Mouse (Mus musculus) heart, embryonic 10.5 days (tissue): ENCODE results near the gene Slc39a1. TPM values are rescaled to one million over a fixed set of nuclear protein-coding genes. Genes with fewer than 3 reads are reported as not detected.
"Not testable (repeated sequence)": the region's sequence is repeated elsewhere in the genome, so short reads cannot be mapped to it uniquely, and the experiment has no call there.

Experiments
- DNase-seq: peaks from one replicate; pipeline ENCODE4 v3.0.0-alpha.2; 2017; ENCODE audit warnings: low spot score
- H3K27ac ChIP-seq: fragments of 300-500 bp; sonication (generic); 2 replicates; pipeline ENCODE4 v1.5.1; 2016; ENCODE audit warnings: mild to moderate bottlenecking
- H3K27me3 ChIP-seq: fragments of 300-500 bp; sonication (generic); 2 replicates; pipeline ENCODE4 v1.6.1; 2016; ENCODE audit warnings: mild to moderate bottlenecking; ENCODE audit not compliant: poor library complexity, insufficient read depth, severe bottlenecking
- H3K36me3 ChIP-seq: fragments of 300-500 bp; sonication (generic); 2 replicates; pipeline ENCODE4 v1.6.1; 2016; ENCODE audit warnings: mild to moderate bottlenecking, moderate library complexity
- H3K4me1 ChIP-seq: fragments of 300-500 bp; sonication (generic); 2 replicates; pipeline ENCODE4 v1.6.1; 2016; ENCODE audit warnings: mild to moderate bottlenecking
- H3K4me3 ChIP-seq: fragments of 300-500 bp; sonication (generic); 2 replicates; pipeline ENCODE4 v1.5.1; 2016; ENCODE audit warnings: mild to moderate bottlenecking, moderate library complexity
- H3K9me3 ChIP-seq: fragments of 300-500 bp; sonication (generic); 2 replicates; pipeline ENCODE4 v1.6.1; 2016; ENCODE audit warnings: mild to moderate bottlenecking, moderate library complexity
- WGBS: fragments of 180-500 bp; shearing (Covaris S2); methylation state at CpG from one replicate; pipeline ENCODE4 v1.1.7; 2016; 5-methylcytosine and 5-hydroxymethylcytosine counted together
- polyA plus RNA-seq: library from polyadenylated mRNA; unstranded; fragments of >200 nt; fragmentation: Nextera tagmentation; extraction: Ambion mirVana; gene quantifications from 2 replicates; pipeline ENCODE4 v1.2.1, GENCODE M21; 2016

Gene Slc39a1
- polyA plus RNA-seq, 1 experiment from 2014 or later: 51.3 TPM

DNA sequence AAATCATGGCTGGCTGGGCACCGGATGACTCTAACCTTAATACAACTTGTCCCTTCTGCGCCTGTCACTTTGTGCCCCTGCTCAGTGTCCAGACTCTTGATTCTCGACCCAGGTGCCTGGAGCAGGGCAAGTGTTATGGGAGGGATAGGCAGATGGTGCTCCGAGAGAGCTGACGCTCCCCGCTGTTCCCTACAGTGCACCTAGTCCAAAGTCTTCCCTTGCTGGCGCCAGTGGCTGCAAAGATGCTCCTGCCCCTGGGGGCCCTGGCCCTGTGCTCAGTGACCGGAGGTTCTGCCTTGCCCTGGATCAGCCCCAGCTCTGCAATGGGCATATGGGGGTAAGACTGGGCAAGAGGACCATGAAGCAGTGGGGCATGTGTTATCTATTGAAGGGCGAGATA is 29.8 kb downstream of the Slc39a1 start:
- Histone ChIP-seq H3K4me1 (peaks cover 10% of the 10 kb centered on the region; the same call in 1 of the 2 replicates), H3K4me3 (no peak overlapping the region), H3K36me3 (peaks cover 70% of the 10 kb centered on the region), H3K27me3 (no peaks in the 10 kb centered on the region), H3K9me3 (no peaks in the 10 kb centered on the region), H3K27ac (no peak overlapping the region)
- WGBS: 87% methylated on average over 9 of the region's 9 CpGs
- no peak for DNase-seq

DNA sequence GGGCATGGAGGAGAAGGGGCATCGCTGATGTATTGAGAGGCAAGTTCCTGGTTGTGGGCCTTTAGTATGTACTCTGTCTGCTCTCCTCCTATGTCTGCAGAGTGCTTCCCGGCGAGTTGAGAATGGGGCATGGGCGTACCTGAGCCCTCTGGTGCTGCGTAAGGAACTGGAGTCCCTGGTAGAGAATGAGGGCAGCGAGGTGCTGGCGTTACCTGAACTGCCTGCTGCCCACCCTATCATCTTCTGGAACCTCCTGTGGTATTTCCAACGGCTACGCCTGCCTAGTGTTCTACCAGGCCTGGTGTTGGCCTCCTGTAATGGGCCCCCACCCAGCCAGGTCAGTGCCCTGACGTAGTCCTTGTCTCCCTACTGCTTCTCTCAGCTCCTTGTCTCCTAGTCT is 30.2 kb downstream of the Slc39a1 start:
- peak; percentile 63 for DNase-seq
- Histone ChIP-seq H3K27ac (no peak overlapping the region), H3K4me1 (peaks cover 10% of the 10 kb centered on the region; the same call in 1 of the 2 replicates), H3K36me3 (peaks cover 69% of the 10 kb centered on the region), H3K4me3 (no peak overlapping the region), H3K27me3 (no peaks in the 10 kb centered on the region), H3K9me3 (no peaks in the 10 kb centered on the region)
- WGBS: 87% methylated on average over 10 of the region's 10 CpGs

DNA sequence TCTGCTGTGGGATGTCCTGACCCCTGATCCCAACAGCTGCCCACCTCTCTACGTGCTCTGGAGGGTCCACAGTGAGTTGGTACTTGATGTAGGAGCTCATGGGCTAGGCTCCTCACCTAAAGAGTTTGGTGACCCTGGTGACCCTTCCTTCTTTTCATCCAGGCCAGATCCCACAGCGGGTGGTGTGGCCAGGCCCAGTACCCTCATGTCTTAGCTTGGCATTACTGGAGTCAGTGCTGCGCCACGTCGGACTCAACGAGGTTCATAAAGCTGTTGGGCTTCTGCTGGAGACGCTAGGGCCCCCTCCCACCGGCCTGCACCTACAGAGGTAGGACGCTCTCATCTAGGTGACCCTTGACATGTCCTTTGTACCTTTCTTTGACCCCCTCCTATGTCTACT is 31.2 kb downstream of the Slc39a1 start:
- WGBS: 94% methylated on average over 9 of the region's 9 CpGs
- Histone ChIP-seq H3K27me3 (no peaks in the 10 kb centered on the region), H3K27ac (no peak overlapping the region), H3K4me3 (no peak overlapping the region), H3K36me3 (peaks cover 58% of the 10 kb centered on the region), H3K4me1 (peaks cover 10% of the 10 kb centered on the region; the same call in 1 of the 2 replicates), H3K9me3 (no peaks in the 10 kb centered on the region)
- DNase-seq: peak; percentile 72

DNA sequence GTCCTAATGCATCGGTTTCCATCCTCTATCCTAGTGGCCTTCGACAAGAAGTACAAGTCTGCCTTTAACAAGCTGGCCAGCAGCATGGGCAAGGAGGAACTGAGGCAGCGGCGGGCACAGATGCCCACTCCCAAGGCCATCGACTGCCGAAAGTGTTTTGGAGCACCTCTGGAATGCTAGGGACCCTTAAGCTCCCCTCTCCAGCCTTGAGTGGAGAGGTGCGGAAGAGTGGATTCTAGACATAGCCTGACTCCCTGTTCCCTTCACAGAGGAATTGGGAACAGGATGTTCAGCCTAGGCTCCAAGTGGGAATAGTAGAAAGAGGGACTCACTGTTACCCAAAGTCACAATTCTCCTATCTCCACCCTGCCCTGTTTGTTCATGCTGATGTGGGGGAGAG is 31.8 kb downstream of the Slc39a1 start:
- 89% methylated on average over 7 of the region's 7 CpGs for WGBS
- peaks cover 10% of the 10 kb centered on the region; the same call in 1 of the 2 replicates for H3K4me1 ChIP-seq
- no peaks in the 10 kb centered on the region for H3K27me3 ChIP-seq

DNA sequence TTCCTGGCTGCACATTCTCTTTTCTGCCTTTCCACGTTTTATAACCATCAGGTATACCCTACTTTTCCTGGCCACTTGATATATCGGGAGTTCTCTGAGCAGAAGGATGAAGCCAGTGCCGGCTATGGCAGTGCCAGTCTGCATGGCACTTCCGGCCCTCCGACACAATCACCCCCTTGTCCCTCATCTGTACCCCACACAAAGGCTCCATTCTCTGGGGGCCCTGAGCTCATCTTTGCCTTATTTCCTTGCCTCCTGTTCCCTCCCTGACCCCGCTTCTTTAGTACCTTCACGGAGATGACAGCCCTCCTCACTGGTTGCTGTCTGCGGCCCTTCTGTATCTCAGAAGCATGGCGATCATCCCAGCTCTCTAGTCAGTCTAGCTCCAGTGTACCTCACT is 32.7 kb downstream of the Slc39a1 start:
- peak; percentile 52 for DNase-seq
- Histone ChIP-seq H3K4me1 (peaks cover 10% of the 10 kb centered on the region; the same call in 1 of the 2 replicates), H3K27me3 (no peaks in the 10 kb centered on the region), H3K4me3 (no peak overlapping the region), H3K9me3 (no peaks in the 10 kb centered on the region), H3K27ac (no peak overlapping the region), H3K36me3 (peaks cover 51% of the 10 kb centered on the region)
- 88% methylated on average over 9 of the region's 9 CpGs for WGBS

More for the DNA sequence above, 31.8 kb downstream of the Slc39a1 start:
- H3K4me3 ChIP-seq: no peak overlapping the region
- peak; percentile 36 for DNase-seq
- no peak overlapping the region for H3K27ac ChIP-seq
- no peaks in the 10 kb centered on the region for H3K9me3 ChIP-seq
- peaks cover 57% of the 10 kb centered on the region for H3K36me3 ChIP-seq

DNA sequence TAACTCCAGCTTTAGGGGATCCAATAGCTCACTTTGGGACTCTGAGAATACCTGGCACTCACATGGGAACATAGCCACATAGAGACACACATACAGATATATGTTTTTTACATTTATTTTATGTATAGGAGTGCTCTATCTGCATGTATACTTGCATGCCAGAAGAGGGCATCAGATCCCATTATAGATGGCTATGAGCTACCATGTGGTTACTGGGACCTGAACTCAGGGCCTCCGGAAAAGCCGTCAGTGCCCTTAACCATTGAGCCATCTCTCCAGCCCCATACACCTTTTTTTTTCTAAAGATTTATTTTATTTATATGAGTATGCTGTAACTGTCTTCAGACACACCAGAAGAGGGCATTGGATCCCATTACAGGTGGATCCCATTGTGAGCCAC is 36.2 kb downstream of the Slc39a1 start:
- Histone ChIP-seq H3K27ac (no peak overlapping the region), H3K27me3 (no peaks in the 10 kb centered on the region), H3K4me3 (no peak overlapping the region), H3K9me3 (no peaks in the 10 kb centered on the region), H3K4me1 (no peaks in the 10 kb centered on the region), H3K36me3 (peaks cover 18% of the 10 kb centered on the region)
- 93% methylated on average over 2 of the region's 2 CpGs for WGBS
- peak; percentile 54 for DNase-seq

DNA sequence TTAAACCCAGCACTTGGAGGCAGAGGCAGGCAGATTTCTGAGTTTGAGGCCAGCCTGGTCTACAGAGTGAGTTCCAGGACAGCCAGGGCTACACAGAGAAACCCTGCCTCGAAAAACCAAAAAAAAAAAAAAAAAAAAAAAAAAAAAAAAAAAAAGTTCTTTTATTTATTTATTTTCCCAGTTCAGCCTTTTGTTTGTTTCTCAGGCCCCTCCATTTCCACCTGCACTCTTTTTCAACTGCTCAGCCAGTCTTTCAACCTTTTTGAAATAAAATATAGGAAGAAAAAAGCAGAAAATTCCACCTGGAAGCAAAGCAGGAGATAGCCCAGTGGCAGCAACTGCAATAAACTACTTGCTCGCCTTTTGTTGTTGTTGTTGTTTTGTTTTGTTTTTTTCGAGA is 41.4 kb downstream of the Slc39a1 start:
- H3K9me3 ChIP-seq, DNase-seq, H3K27me3 ChIP-seq, H3K4me3 ChIP-seq, H3K4me1 ChIP-seq, H3K27ac ChIP-seq, H3K36me3 ChIP-seq: not testable (repeated sequence)
- WGBS: 63% methylated on average over 3 of the region's 3 CpGs

DNA sequence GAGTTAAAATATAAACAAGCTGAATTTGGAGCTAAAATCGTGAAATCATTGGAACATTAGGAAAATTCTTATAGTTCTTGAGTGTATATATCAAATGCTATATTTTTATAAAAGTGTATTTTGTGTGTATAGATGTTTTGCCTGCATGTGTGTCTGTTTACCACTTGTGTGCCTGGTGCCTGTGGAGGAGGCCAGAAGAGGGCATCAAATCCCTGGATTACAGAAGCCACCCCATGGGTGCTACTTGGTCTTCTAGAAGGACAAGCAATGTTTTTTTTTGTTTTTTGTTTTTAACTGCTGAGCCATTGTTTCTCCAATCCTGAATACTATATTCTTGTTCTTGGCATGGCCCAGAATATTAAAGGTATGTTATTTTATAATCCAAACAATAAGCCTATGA is 42.6 kb downstream of the Slc39a1 start:
- H3K27me3 ChIP-seq: no peaks in the 10 kb centered on the region
- WGBS: 85% methylated on average over 1 of the region's 1 CpGs
- no peaks in the 10 kb centered on the region for H3K36me3 ChIP-seq
- H3K4me3 ChIP-seq: no peak overlapping the region
- no peak overlapping the region for H3K27ac ChIP-seq
- peaks cover 21% of the 10 kb centered on the region for H3K4me1 ChIP-seq
- no peak for DNase-seq
- H3K9me3 ChIP-seq: no peaks in the 10 kb centered on the region

DNA sequence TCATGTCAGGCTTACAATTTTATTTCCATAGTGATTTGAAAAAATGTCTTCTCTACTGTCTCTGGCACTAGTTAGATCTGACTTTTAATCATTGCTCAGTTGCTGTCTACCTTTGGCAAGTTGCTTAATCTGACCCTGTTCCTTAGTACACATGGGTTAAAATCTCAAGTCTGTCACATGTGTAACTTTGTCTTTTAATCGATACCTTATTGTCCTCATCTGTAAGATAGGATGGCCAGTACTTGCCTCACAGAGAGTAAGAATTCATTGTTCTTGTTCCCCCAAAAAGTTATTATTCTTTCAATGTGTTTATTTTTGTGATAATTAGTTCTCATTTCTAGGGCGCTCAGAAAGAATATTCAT is 44.0 kb downstream of the Slc39a1 start:
- Histone ChIP-seq H3K27ac (peak overlapping the region; percentile 99), H3K4me1 (peaks cover 25% of the 10 kb centered on the region), H3K27me3 (no peaks in the 10 kb centered on the region), H3K36me3 (0 out of 2 replicates have a peak, but pooled peaks cover 2% of the 10 kb centered on the region), H3K4me3 (peak overlapping the region; percentile 98), H3K9me3 (no peaks in the 10 kb centered on the region)
- WGBS: 40% methylated on average over 2 of the region's 2 CpGs
- DNase-seq: no peak

DNA sequence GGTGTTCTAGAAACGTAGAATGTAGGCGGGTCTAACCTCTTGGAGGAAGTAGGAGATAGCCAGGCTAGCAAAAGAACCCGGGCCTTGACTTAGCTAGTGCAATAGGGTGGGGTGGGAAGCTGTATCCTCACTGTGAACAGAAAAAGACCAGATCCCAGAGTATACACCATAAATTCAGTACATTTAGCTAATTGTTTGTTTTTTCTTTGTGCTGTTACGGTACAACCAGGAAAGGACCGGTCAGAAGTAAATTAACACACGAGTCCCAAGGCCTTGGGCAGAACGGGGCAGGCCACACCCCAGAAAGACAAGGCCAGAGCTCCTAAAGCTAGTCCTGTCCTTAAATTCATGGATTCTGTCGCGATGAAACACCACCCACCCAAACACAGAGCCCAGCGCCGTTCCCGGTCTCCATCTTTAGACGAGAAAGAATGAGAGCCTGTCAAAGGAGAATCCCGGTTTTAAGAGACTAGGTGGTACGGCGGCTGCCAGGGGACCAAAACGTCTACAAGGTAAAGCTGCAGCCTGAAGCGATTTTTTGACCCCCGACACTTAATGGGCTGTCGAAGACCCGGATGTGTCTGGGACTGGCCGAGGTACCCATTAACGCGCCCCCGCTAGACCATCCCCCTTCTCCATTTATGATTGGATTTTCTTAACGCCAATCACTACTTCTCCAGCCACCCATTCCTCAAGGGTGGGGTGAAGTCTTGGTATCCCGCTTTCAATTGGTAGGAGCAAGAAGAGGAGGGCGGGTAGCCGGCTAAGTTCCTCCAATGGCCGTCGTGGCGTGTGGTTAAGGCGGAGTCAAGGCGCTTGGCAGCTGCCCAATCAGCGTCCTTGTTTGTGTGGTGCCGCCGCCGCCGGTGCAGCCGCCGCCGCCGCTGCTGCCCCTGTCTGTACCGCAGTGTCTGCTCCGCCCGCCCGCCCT is 44.6 kb downstream of the Slc39a1 start, which contains the start of gene Gatad2b:
Gene Gatad2b (plus strand): TSS at position 834 of the 931 bp plus-strand sequence.
- Histone ChIP-seq H3K27ac (peak within 1 kb of the TSS; percentile 99), H3K9me3 (no peaks in the 10 kb centered on the region), H3K36me3 (0 out of 2 replicates have a peak, but pooled peaks cover 2% of the 10 kb centered on the region), H3K4me1 (peaks cover 26% of the 10 kb centered on the region), H3K4me3 (peak within 1 kb of the TSS; percentile 98), H3K27me3 (no peaks in the 10 kb centered on the region)
- under 1% methylated on average over 45 of the region's 47 CpGs for WGBS
- DNase-seq: peak; percentile 100

DNA sequence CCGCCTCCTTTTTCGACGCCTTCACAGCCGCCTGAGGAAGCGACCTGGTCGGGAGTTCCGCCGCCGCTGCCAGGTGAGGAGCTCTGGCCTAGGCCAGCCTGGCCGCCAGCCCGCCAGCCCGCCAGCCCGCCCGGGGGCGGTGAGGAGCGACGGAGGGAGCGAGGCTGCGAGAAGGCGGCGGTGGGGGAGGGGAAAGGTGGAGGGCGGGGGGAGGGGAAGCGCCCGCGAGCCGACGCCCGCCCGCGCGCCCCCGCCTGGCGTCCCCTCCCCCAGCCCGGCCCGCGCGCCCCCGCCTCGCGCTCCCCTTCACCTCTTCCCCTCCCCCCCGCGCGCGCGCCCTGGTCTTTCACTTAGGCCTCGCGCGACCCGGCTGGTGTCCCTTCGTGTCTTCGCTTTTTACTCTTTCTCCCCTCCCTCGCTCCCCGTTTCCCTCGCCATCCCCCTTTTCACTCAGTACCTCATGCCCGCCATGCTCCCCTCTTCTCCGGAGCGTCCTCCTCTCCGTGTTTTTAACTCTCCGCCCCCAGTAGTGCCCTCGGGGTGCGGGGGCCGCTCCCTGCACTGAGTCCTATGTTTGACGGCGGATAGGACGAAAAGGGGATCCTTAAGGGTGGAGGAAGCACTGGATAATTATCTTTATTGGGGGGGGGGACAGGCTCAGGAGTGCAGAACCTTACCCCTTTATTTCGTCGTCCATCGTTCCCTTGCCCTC is 45.5 kb downstream of the Slc39a1 start:
- peak overlapping the region; percentile 99 for H3K27ac ChIP-seq
- no peaks in the 10 kb centered on the region for H3K27me3 ChIP-seq
- peaks cover 26% of the 10 kb centered on the region for H3K4me1 ChIP-seq
- no peak for DNase-seq
- under 1% methylated on average over 31 of the region's 68 CpGs for WGBS
- H3K9me3 ChIP-seq: no peaks in the 10 kb centered on the region
- peak overlapping the region; percentile 98 for H3K4me3 ChIP-seq
- H3K36me3 ChIP-seq: 0 out of 2 replicates have a peak, but pooled peaks cover 2% of the 10 kb centered on the region

DNA sequence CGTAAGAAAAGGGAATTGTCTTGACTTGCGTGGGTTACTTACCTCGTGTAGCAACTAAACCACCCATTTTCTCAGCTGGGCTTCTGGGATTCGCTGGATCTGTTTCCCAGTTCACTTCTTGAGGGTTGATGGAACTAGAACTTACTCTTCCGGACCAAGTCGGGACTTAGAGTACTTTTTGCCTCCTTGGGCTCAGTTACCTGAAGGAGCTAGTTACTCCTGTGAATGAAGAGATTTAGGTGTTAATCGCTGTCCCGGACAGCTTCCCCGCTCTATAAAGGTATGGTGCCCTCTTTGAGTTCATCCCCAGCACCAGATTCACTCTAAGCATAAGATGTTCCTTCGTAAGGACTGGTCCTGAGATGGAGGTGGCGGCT is 46.1 kb downstream of the Slc39a1 start:
- Histone ChIP-seq H3K4me1 (peaks cover 26% of the 10 kb centered on the region), H3K9me3 (no peaks in the 10 kb centered on the region), H3K27ac (peak overlapping the region; percentile 99), H3K36me3 (0 out of 2 replicates have a peak, but pooled peaks cover 2% of the 10 kb centered on the region), H3K4me3 (peak overlapping the region; percentile 98), H3K27me3 (no peaks in the 10 kb centered on the region)
- 4% methylated on average over 11 of the region's 11 CpGs for WGBS
- DNase-seq: no peak

DNA sequence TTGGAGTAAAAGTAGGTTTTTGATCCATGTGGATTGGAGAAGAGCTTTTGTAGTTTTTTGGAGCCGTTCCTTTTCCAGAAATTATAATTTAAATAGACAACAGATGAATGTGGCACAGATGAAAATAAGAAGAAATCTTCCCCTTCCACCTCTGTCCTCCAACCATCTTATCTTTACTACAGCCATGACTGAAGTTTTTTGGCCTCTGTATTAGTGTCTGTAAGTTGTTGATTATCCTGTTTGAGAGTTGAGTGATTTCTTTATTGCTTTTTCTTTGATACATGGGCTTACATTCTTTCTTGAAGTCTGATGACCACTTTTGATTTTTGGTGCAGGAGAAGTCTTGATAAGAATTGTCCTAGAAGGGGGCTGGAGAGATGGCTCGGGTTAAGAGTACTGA is 46.7 kb downstream of the Slc39a1 start:
- peaks cover 26% of the 10 kb centered on the region for H3K4me1 ChIP-seq
- 0 out of 2 replicates have a peak overlapping the region, but pooled peaks have one; percentile 99 for H3K27ac ChIP-seq
- H3K4me3 ChIP-seq: peak overlapping the region; percentile 98
- no peaks in the 10 kb centered on the region for H3K9me3 ChIP-seq
- H3K27me3 ChIP-seq: no peaks in the 10 kb centered on the region
- 0 out of 2 replicates have a peak, but pooled peaks cover 2% of the 10 kb centered on the region for H3K36me3 ChIP-seq
- WGBS: 67% methylated on average over 2 of the region's 2 CpGs
- no peak for DNase-seq
